Mouse (Mus musculus) midbrain, embryonic 14.5 days (tissue): ENCODE results near the gene Sp2. TPM values are rescaled to one million over a fixed set of nuclear protein-coding genes. Genes with fewer than 3 reads are reported as not detected.

Experiments
- ATAC-seq: fragments of 200-750 bp; cut with Nextera tagmentation; 2 replicates; pipeline ENCODE4 v1.8.0; 2017; ENCODE audit warnings: moderate number of reproducible peaks, moderate library complexity; ENCODE audit not compliant: low FRiP score, low TSS enrichment
- DNase-seq: peaks from one replicate; pipeline ENCODE4 v3.0.0-alpha.2; 2015
- H3K27ac ChIP-seq: fragments of 300-500 bp; sonication (generic); replicated peaks from 2 replicates; pipeline ENCODE4 v1.5.1; 2014; ENCODE audit warnings: mild to moderate bottlenecking, low read depth, low read length, moderate library complexity
- H3K27me3 ChIP-seq: fragments of 300-500 bp; sonication (generic); 2 replicates; pipeline ENCODE4 v1.6.1; 2014; ENCODE audit warnings: low read length, control low read depth, mixed read lengths; ENCODE audit not compliant: control insufficient read depth, insufficient read depth
- H3K36me3 ChIP-seq: fragments of 300-500 bp; sonication (generic); 2 replicates; pipeline ENCODE4 v1.6.1; 2014; ENCODE audit warnings: low read length, control low read depth; ENCODE audit not compliant: control insufficient read depth, insufficient read depth
- H3K4me1 ChIP-seq: fragments of 300-500 bp; sonication (generic); 2 replicates; pipeline ENCODE4 v1.6.1; 2014; ENCODE audit warnings: mild to moderate bottlenecking, antibody characterized with exemption, low read length, control low read depth; ENCODE audit not compliant: control insufficient read depth, insufficient read depth
- H3K4me2 ChIP-seq: fragments of 300-500 bp; sonication (generic); 2 replicates; pipeline ENCODE4 v1.6.1; 2014; ENCODE audit warnings: mild to moderate bottlenecking, low read length, moderate library complexity
- H3K4me3 ChIP-seq: fragments of 300-500 bp; sonication (generic); replicated peaks from 2 replicates; pipeline ENCODE4 v1.5.1; 2014; ENCODE audit warnings: low read depth, low read length
- H3K9ac ChIP-seq: fragments of 300-500 bp; sonication (generic); replicated peaks from 2 replicates; pipeline ENCODE4 v1.6.1; 2014; ENCODE audit warnings: mild to moderate bottlenecking, low read length, moderate library complexity
- H3K9me3 ChIP-seq: fragments of 300-500 bp; sonication (generic); 2 replicates; pipeline ENCODE4 v1.6.1; 2016; ENCODE audit warnings: low read length, control low read depth, mixed read lengths; ENCODE audit not compliant: control insufficient read depth
- WGBS: fragments of 180-500 bp; shearing (Covaris S2); extraction: QIAGEN DNeasy Blood & Tissue Kit; methylation state at CpG from one replicate; pipeline ENCODE4 v1.1.7; 2014; 5-methylcytosine and 5-hydroxymethylcytosine counted together
- polyA plus RNA-seq: library from polyadenylated mRNA; unstranded; fragments of >200 nt; fragmentation: Nextera tagmentation; extraction: Ambion mirVana; gene quantifications from 2 replicates; pipeline ENCODE4 v1.2.1, GENCODE M21; 2014

The Sp2 gene
- polyA plus RNA-seq, 1 experiment from 2014 or later, result 17.2 TPM

DNA sequence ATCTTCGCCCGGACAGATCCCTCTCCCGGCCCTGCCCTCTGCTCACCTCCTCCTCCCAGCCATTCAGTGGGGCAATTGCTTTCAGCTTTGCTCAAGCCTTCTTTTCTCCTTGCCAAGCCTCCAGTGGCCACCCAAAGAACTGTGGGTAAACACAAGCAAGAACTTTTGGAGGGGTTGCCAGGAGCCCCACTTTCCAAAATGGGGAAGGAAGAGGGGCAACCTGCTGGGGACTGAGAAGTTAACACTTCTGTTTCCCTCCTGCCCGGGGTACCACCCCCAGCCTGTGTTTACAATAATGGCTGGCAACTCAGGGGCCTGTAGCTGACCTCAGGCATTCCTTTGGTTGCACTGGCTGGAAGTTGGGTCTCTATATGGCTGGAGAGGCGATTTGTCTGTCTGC, 20.4 kb upstream of the Sp2 start:
- no peaks in the 10 kb centered on the region for H3K36me3 ChIP-seq
- ATAC-seq (no peak), DNase-seq (no peak)
- WGBS, result 28% methylated on average over 5 of the region's 5 CpGs
- no peaks in the 10 kb centered on the region for H3K4me1 ChIP-seq
- no peaks in the 10 kb centered on the region for H3K9me3 ChIP-seq
- H3K4me2 ChIP-seq, result no peak overlapping the region
- H3K27me3 ChIP-seq, result no peaks in the 10 kb centered on the region
- H3K27ac ChIP-seq, result no peak overlapping the region
- no peak overlapping the region for H3K4me3 ChIP-seq
- no peak overlapping the region for H3K9ac ChIP-seq

DNA sequence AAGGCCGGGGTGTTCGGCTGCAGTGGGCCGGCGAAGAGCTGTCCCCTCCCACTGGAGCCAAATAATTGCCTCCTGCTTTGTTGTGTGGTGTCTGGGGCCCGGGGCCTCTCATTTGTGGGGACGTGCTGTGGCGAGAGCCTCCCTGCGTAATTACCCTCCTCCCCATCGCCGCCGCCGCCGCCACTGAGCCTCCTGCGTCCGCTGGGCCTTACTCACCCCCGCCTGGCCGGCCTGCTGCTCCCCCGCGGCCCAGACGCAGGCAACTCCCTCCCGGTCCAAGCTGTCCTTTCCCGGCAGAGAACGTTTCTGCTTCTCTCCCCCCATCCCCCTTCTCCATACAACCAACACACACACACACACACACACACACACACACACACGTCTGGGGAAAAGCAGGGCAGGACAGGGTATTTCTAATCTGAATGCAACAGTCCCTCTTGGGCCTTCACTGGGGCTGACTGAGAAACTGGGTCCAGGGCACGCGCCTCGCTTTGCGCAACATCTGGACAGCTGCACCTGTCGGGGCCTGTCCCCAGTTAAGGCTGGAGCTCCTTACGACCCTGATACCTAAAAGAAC, 14.7 kb upstream of the Sp2 start:
- Histone ChIP-seq H3K4me1 (peaks cover 16% of the 10 kb centered on the region), H3K9me3 (no peaks in the 10 kb centered on the region), H3K9ac (peak overlapping the region; percentile 53), H3K4me2 (peak overlapping the region; percentile 57), H3K4me3 (peak overlapping the region; percentile 27), H3K27ac (peak overlapping the region; percentile 41), H3K27me3 (no peaks in the 10 kb centered on the region), H3K36me3 (no peaks in the 10 kb centered on the region)
- 4% methylated on average over 30 of the region's 30 CpGs for WGBS
- ATAC-seq (no peak), DNase-seq (peak; percentile 66)

DNA sequence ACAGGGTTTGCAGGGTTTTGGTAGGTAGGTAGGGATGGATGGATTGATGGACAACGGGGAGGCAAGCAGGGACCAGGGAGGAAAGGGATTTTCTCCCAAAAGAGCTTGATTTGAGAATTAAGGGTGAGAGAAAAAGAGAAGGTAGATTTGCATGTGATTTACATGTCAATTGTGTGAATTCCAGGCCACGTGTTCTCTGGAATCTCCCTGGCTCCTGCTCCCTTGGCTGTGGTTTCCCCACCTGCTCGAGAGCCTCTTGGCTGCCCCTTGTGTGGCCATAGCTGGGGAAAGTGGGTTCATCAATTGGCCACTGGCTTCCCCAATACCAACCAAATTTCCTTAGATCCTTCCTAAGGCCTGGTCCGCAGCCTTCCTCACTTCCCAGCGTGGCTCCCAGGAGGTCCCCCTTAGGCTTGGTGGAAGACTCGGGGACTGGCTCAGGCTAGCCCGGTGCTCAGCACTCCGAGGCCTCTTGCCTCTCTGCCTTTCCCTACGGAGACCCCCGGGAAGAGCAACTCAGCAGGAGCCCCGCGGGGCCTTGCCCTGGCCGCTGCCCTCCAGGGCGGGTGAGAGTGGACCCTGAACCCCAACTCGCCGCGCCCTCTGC, 14.1 kb upstream of the Sp2 start:
- Histone ChIP-seq H3K27me3 (no peaks in the 10 kb centered on the region), H3K27ac (peak overlapping the region; percentile 41), H3K36me3 (no peaks in the 10 kb centered on the region), H3K4me1 (peaks cover 16% of the 10 kb centered on the region), H3K9ac (peak overlapping the region; percentile 53), H3K4me2 (peak overlapping the region; percentile 57), H3K4me3 (peak overlapping the region; percentile 27), H3K9me3 (no peaks in the 10 kb centered on the region)
- DNase-seq, result peak; percentile 52
- 6% methylated on average over 17 of the region's 17 CpGs for WGBS
- peak; percentile 34; the same call in 1 of the 2 replicates for ATAC-seq

DNA sequence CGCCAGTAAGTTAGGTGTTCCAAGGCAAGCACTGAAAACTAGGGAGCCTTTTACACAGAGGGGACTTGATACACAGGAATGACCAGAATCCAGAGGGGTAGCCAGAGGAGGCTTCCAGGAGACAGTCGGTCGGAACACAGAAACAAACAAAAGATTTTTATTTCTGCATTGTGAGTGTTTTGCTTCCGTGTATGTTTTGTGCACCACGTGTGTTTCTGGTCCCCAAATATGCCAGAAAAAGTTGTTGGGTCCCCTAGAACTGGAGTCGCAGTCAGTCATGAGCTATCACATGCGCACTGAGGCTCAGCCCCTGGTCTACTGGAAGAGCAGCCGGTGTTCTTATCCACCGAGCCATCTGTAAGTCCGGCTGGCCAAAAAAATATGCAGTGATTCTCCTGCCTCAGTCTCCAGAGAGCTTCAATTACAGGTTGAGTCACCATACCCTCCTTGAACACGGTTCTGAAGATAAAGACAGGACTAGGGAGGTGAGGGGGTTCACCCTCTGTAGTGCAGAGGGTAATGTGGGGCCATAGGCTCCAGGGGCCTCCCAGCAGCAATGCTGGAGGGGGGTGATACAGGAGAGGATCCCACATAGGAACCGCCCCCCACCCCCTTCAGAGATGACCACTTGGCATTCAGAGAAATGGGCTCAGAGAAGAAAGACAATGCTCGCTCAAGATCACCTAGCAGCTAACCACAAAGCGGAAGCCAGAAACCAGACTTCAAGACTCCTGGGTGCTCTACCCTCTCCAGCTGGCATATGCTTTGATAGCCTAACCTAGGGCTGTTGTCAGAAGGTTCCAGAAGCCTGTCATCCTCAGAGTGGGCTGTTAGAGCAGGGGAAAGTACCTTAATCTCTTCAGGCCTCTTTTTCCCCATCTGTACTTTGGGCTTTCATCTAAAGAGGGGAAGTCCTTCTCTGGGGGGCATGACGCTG, 13.3 kb upstream of the Sp2 start:
- Histone ChIP-seq H3K9me3 (no peaks in the 10 kb centered on the region), H3K36me3 (no peaks in the 10 kb centered on the region), H3K27me3 (no peaks in the 10 kb centered on the region), H3K4me1 (peaks cover 16% of the 10 kb centered on the region), H3K27ac (no peak overlapping the region), H3K4me3 (no peak overlapping the region), H3K4me2 (no peak overlapping the region; the same call in 1 of the 2 replicates), H3K9ac (no peak overlapping the region)
- DNase-seq, result no peak
- WGBS, result 77% methylated on average over 15 of the region's 15 CpGs
- ATAC-seq, result no peak

- Histone ChIP-seq H3K27me3 (no peaks in the 10 kb centered on the region), H3K27ac (no peak overlapping the region), H3K9ac (no peak overlapping the region), H3K4me1 (peaks cover 16% of the 10 kb centered on the region), H3K36me3 (no peaks in the 10 kb centered on the region), H3K4me2 (no peak overlapping the region), H3K9me3 (no peaks in the 10 kb centered on the region), H3K4me3 (no peak overlapping the region)
- WGBS, result 20% methylated on average over 5 of the region's 5 CpGs
- no peak for ATAC-seq
- no peak for DNase-seq
These were observed 12.3 kb upstream of the Sp2 start for GRCm38 (mm10) chr11:96995031-96995430.

GRCm38 (mm10) chr11:96992722-96993311, 10.1 kb upstream of the Sp2 start:
- H3K27me3 ChIP-seq, result 0 out of 2 replicates have a peak, but pooled peaks cover 2% of the 10 kb centered on the region
- H3K36me3 ChIP-seq, result no peaks in the 10 kb centered on the region
- H3K27ac ChIP-seq, result no peak overlapping the region
- no peak overlapping the region for H3K4me3 ChIP-seq
- ATAC-seq (no peak), DNase-seq (no peak)
- H3K4me1 ChIP-seq, result peaks cover 24% of the 10 kb centered on the region
- H3K9ac ChIP-seq, result no peak overlapping the region
- no peak overlapping the region for H3K4me2 ChIP-seq
- no peaks in the 10 kb centered on the region for H3K9me3 ChIP-seq
- WGBS, result 57% methylated on average over 8 of the region's 8 CpGs

GRCm38 (mm10) chr11:96991501-96991900, 8.7 kb upstream of the Sp2 start:
- Histone ChIP-seq H3K9ac (no peak overlapping the region), H3K9me3 (no peaks in the 10 kb centered on the region), H3K27me3 (0 out of 2 replicates have a peak, but pooled peaks cover 2% of the 10 kb centered on the region), H3K4me3 (no peak overlapping the region), H3K27ac (no peak overlapping the region), H3K4me1 (peaks cover 12% of the 10 kb centered on the region; the same call in 1 of the 2 replicates), H3K4me2 (no peak overlapping the region), H3K36me3 (no peaks in the 10 kb centered on the region)
- ATAC-seq (no peak), DNase-seq (no peak)
- WGBS, result 75% methylated on average over 5 of the region's 5 CpGs

- Histone ChIP-seq H3K27me3 (peaks cover 2% of the 10 kb centered on the region; the same call in 1 of the 2 replicates), H3K4me1 (peaks cover 8% of the 10 kb centered on the region; the same call in 1 of the 2 replicates), H3K4me3 (peak overlapping the region; percentile 36), H3K9ac (peak overlapping the region; percentile 7; the same call in 1 of the 2 replicates), H3K4me2 (peak overlapping the region; percentile 55), H3K9me3 (no peaks in the 10 kb centered on the region), H3K27ac (0 out of 2 replicates have a peak overlapping the region, but pooled peaks have one; percentile 14), H3K36me3 (no peaks in the 10 kb centered on the region)
- ATAC-seq, result peak; percentile 37; the same call in 1 of the 2 replicates
- WGBS, result 7% methylated on average over 31 of the region's 31 CpGs
- DNase-seq, result peak; percentile 68
These were observed 5.3 kb upstream of the Sp2 start for GRCm38 (mm10) chr11:96987873-96988655.
